Mouse (Mus musculus): ENCODE results near the gene Rpl12. TPM values are rescaled to one million over a fixed set of nuclear protein-coding genes. Genes with fewer than 3 reads are reported as not detected.

Rpl12 gene
- polyA plus RNA-seq, 1 experiment from 2014 or later, result 158 TPM

GRCm38 (mm10) chr2:32928947-32929829, 32.2 kb upstream of the Rpl12 start:
- Histone ChIP-seq H3K27me3 (ENCODE audit: control insufficient read depth, insufficient read depth, low read length) (no peaks in the 10 kb centered on the region), H3K9ac (ENCODE audit: low read depth, low read length) (no peak overlapping the region), H3K9me3 (replicated peaks; ENCODE audit: control insufficient read depth, low read length) (no peaks in the 10 kb centered on the region), H3K27ac (ENCODE audit: low read depth, low read length) (no peak overlapping the region), H3K4me2 (no peak overlapping the region), H3K4me1 (ENCODE audit: control insufficient read depth, insufficient read depth, low read length) (no peaks in the 10 kb centered on the region), H3K36me3 (ENCODE audit: control insufficient read depth, insufficient read depth, low read length) (no peaks in the 10 kb centered on the region), H3K4me3 (ENCODE audit: low read depth, low read length) (no peak overlapping the region)
- no peak for ATAC-seq (replicated peaks; ENCODE audit: insufficient number of reproducible peaks, low FRiP score, low TSS enrichment)
- 86% methylated on average over 19 of the region's 19 CpGs for WGBS (ENCODE audit: insufficient replicate concordance)

- H3K27ac ChIP-seq (ENCODE audit: low read depth, low read length), result no peak overlapping the region
- H3K4me1 ChIP-seq (ENCODE audit: control insufficient read depth, insufficient read depth, low read length), result no peaks in the 10 kb centered on the region
- WGBS (ENCODE audit: insufficient replicate concordance), result 74% methylated on average over 7 of the region's 7 CpGs
- no peaks in the 10 kb centered on the region for H3K9me3 ChIP-seq (replicated peaks; ENCODE audit: control insufficient read depth, low read length)
- no peak overlapping the region for H3K9ac ChIP-seq (ENCODE audit: low read depth, low read length)
- no peaks in the 10 kb centered on the region for H3K27me3 ChIP-seq (ENCODE audit: control insufficient read depth, insufficient read depth, low read length)
- no peak overlapping the region for H3K4me3 ChIP-seq (ENCODE audit: low read depth, low read length)
- ATAC-seq (replicated peaks; ENCODE audit: insufficient number of reproducible peaks, low FRiP score, low TSS enrichment), result no peak
- H3K36me3 ChIP-seq (ENCODE audit: control insufficient read depth, insufficient read depth, low read length), result peaks cover 2% of the 10 kb centered on the region; the same call in 1 of the 2 replicates
- no peak overlapping the region for H3K4me2 ChIP-seq
Observed at GRCm38 (mm10) chr2:32931730-32932129, 29.6 kb upstream of the Rpl12 start.

GRCm38 (mm10) chr2:32938741-32939140, 22.6 kb upstream of the Rpl12 start:
- no peak for ATAC-seq (replicated peaks; ENCODE audit: insufficient number of reproducible peaks, low FRiP score, low TSS enrichment)
- peaks cover 5% of the 10 kb centered on the region for H3K36me3 ChIP-seq (ENCODE audit: control insufficient read depth, insufficient read depth, low read length)
- H3K4me3 ChIP-seq (ENCODE audit: low read depth, low read length), result no peak overlapping the region
- no peaks in the 10 kb centered on the region for H3K4me1 ChIP-seq (ENCODE audit: control insufficient read depth, insufficient read depth, low read length)
- H3K27me3 ChIP-seq (ENCODE audit: control insufficient read depth, insufficient read depth, low read length), result no peaks in the 10 kb centered on the region
- H3K27ac ChIP-seq (ENCODE audit: low read depth, low read length), result no peak overlapping the region
- no peaks in the 10 kb centered on the region for H3K9me3 ChIP-seq (replicated peaks; ENCODE audit: control insufficient read depth, low read length)
- WGBS (ENCODE audit: insufficient replicate concordance), result 73% methylated on average over 5 of the region's 5 CpGs
- H3K9ac ChIP-seq (ENCODE audit: low read depth, low read length), result no peak overlapping the region
- no peak overlapping the region for H3K4me2 ChIP-seq

GRCm38 (mm10) chr2:32939418-32939817, 21.9 kb upstream of the Rpl12 start:
- Histone ChIP-seq H3K4me2 (no peak overlapping the region), H3K4me1 (ENCODE audit: control insufficient read depth, insufficient read depth, low read length) (no peaks in the 10 kb centered on the region), H3K9me3 (replicated peaks; ENCODE audit: control insufficient read depth, low read length) (no peaks in the 10 kb centered on the region), H3K9ac (ENCODE audit: low read depth, low read length) (no peak overlapping the region), H3K4me3 (ENCODE audit: low read depth, low read length) (no peak overlapping the region), H3K27ac (ENCODE audit: low read depth, low read length) (no peak overlapping the region), H3K36me3 (ENCODE audit: control insufficient read depth, insufficient read depth, low read length) (peaks cover 7% of the 10 kb centered on the region), H3K27me3 (ENCODE audit: control insufficient read depth, insufficient read depth, low read length) (no peaks in the 10 kb centered on the region)
- no peak for ATAC-seq (replicated peaks; ENCODE audit: insufficient number of reproducible peaks, low FRiP score, low TSS enrichment)
- 54% methylated on average over 5 of the region's 5 CpGs for WGBS (ENCODE audit: insufficient replicate concordance)

- Histone ChIP-seq H3K27ac (ENCODE audit: low read depth, low read length) (no peak overlapping the region), H3K9me3 (replicated peaks; ENCODE audit: control insufficient read depth, low read length) (no peaks in the 10 kb centered on the region), H3K36me3 (ENCODE audit: control insufficient read depth, insufficient read depth, low read length) (peaks cover 14% of the 10 kb centered on the region), H3K4me1 (ENCODE audit: control insufficient read depth, insufficient read depth, low read length) (no peaks in the 10 kb centered on the region), H3K4me2 (no peak overlapping the region), H3K27me3 (ENCODE audit: control insufficient read depth, insufficient read depth, low read length) (no peaks in the 10 kb centered on the region), H3K4me3 (ENCODE audit: low read depth, low read length) (no peak overlapping the region), H3K9ac (ENCODE audit: low read depth, low read length) (no peak overlapping the region)
- 84% methylated on average over 4 of the region's 4 CpGs for WGBS (ENCODE audit: insufficient replicate concordance)
- no peak for ATAC-seq (replicated peaks; ENCODE audit: insufficient number of reproducible peaks, low FRiP score, low TSS enrichment)
Observed at GRCm38 (mm10) chr2:32940483-32940882, 20.9 kb upstream of the Rpl12 start.

GRCm38 (mm10) chr2:32947454-32947853, 13.9 kb upstream of the Rpl12 start:
- Histone ChIP-seq H3K9me3 (replicated peaks; ENCODE audit: control insufficient read depth, low read length) (no peaks in the 10 kb centered on the region), H3K4me3 (ENCODE audit: low read depth, low read length) (no peak overlapping the region), H3K36me3 (ENCODE audit: control insufficient read depth, insufficient read depth, low read length) (peaks cover 13% of the 10 kb centered on the region), H3K4me1 (ENCODE audit: control insufficient read depth, insufficient read depth, low read length) (no peaks in the 10 kb centered on the region), H3K4me2 (no peak overlapping the region), H3K27ac (ENCODE audit: low read depth, low read length) (no peak overlapping the region), H3K9ac (ENCODE audit: low read depth, low read length) (no peak overlapping the region), H3K27me3 (ENCODE audit: control insufficient read depth, insufficient read depth, low read length) (no peaks in the 10 kb centered on the region)
- 86% methylated on average over 11 of the region's 11 CpGs for WGBS (ENCODE audit: insufficient replicate concordance)
- no peak for ATAC-seq (replicated peaks; ENCODE audit: insufficient number of reproducible peaks, low FRiP score, low TSS enrichment)

GRCm38 (mm10) chr2:32954581-32954980, 6.8 kb upstream of the Rpl12 start:
- Histone ChIP-seq H3K36me3 (ENCODE audit: control insufficient read depth, insufficient read depth, low read length) (peaks cover 15% of the 10 kb centered on the region), H3K9ac (ENCODE audit: low read depth, low read length) (no peak overlapping the region), H3K27ac (ENCODE audit: low read depth, low read length) (no peak overlapping the region), H3K4me2 (no peak overlapping the region), H3K4me3 (ENCODE audit: low read depth, low read length) (no peak overlapping the region), H3K27me3 (ENCODE audit: control insufficient read depth, insufficient read depth, low read length) (no peaks in the 10 kb centered on the region), H3K9me3 (replicated peaks; ENCODE audit: control insufficient read depth, low read length) (peaks cover 4% of the 10 kb centered on the region; the same call in 1 of the 2 replicates), H3K4me1 (ENCODE audit: control insufficient read depth, insufficient read depth, low read length) (no peaks in the 10 kb centered on the region)
- no peak for ATAC-seq (replicated peaks; ENCODE audit: insufficient number of reproducible peaks, low FRiP score, low TSS enrichment)
- 84% methylated on average over 2 of the region's 2 CpGs for WGBS (ENCODE audit: insufficient replicate concordance)

GRCm38 (mm10) chr2:32957344-32957743, 4.0 kb upstream of the Rpl12 start:
- peaks cover 4% of the 10 kb centered on the region; the same call in 1 of the 2 replicates for H3K9me3 ChIP-seq (replicated peaks; ENCODE audit: control insufficient read depth, low read length)
- H3K36me3 ChIP-seq (ENCODE audit: control insufficient read depth, insufficient read depth, low read length), result peaks cover 15% of the 10 kb centered on the region
- 60% methylated on average over 8 of the region's 8 CpGs for WGBS (ENCODE audit: insufficient replicate concordance)
- no peaks in the 10 kb centered on the region for H3K27me3 ChIP-seq (ENCODE audit: control insufficient read depth, insufficient read depth, low read length)
- H3K4me1 ChIP-seq (ENCODE audit: control insufficient read depth, insufficient read depth, low read length), result peaks cover 4% of the 10 kb centered on the region
- H3K4me2 ChIP-seq, result no peak overlapping the region
- no peak overlapping the region for H3K27ac ChIP-seq (ENCODE audit: low read depth, low read length)
- no peak overlapping the region for H3K9ac ChIP-seq (ENCODE audit: low read depth, low read length)
- no peak overlapping the region for H3K4me3 ChIP-seq (ENCODE audit: low read depth, low read length)
- ATAC-seq (replicated peaks; ENCODE audit: insufficient number of reproducible peaks, low FRiP score, low TSS enrichment), result no peak

GRCm38 (mm10) chr2:32960273-32960672, 1.1 kb upstream of the Rpl12 start:
- ATAC-seq (replicated peaks; ENCODE audit: insufficient number of reproducible peaks, low FRiP score, low TSS enrichment), result no peak
- Histone ChIP-seq H3K9ac (ENCODE audit: low read depth, low read length) (peak overlapping the region; percentile 90), H3K9me3 (replicated peaks; ENCODE audit: control insufficient read depth, low read length) (no peaks in the 10 kb centered on the region), H3K4me1 (ENCODE audit: control insufficient read depth, insufficient read depth, low read length) (peaks cover 19% of the 10 kb centered on the region), H3K27me3 (ENCODE audit: control insufficient read depth, insufficient read depth, low read length) (no peaks in the 10 kb centered on the region), H3K27ac (ENCODE audit: low read depth, low read length) (no peak overlapping the region), H3K36me3 (ENCODE audit: control insufficient read depth, insufficient read depth, low read length) (peaks cover 16% of the 10 kb centered on the region), H3K4me3 (ENCODE audit: low read depth, low read length) (no peak overlapping the region), H3K4me2 (no peak overlapping the region; the same call in 1 of the 2 replicates)
- 89% methylated on average over 4 of the region's 4 CpGs for WGBS (ENCODE audit: insufficient replicate concordance)

All from heart, embryonic 11.5 days (tissue).